Mouse (Mus musculus): ENCODE results near the gene Cdkn1b.

The Cdkn1b gene

GRCm38 (mm10) chr6:134903368-134903767, 16.8 kb upstream of the Cdkn1b start:
- no peak for DNase-seq (ENCODE audit: low spot score)

DNA sequence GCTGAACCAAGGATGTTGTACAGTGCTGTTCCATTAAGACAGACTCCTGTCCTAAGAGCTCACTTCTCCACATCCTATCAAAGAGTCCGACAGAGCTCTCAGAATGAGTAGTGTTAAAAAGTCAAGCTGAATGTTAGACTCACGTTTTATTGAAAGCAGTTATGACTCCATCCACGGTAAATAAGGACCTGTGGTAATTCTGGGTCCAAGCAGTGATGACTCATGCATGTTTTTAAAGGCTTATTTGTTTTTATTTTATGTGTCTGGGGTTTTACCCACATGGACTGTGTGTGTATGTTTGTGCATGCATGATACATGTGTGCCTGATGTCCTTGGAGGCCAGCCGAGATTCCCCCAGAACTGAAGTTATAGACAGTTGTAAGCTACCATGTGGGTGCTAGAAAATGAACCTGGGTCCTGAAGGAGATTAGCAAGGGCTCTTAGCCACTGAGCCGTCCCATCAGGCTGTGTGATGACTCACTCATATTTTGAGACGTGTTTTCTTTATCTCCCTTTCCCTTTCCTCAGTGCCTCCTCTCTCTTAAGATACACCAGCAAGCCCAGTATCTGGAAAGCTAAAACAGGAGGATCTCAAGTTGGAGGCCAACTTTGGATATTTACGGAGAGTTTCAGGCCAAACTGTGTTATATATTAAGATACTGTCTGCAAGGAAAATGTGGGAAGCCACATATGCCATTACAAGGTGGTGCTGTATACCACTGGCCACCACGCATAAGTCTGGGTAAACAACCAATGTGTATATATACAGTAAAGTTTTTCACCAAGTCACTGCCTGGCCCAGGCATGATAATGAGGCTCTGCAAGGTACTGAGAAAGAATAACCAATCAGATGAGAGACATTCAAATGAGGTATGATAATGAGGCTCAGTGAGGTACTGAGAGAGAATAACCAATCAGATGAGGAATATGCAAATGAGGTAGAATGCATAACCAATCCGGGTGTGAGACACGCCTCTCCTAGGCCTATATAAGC, 16.0 kb upstream of the Cdkn1b start:
- no peak for DNase-seq (ENCODE audit: low spot score)

DNA sequence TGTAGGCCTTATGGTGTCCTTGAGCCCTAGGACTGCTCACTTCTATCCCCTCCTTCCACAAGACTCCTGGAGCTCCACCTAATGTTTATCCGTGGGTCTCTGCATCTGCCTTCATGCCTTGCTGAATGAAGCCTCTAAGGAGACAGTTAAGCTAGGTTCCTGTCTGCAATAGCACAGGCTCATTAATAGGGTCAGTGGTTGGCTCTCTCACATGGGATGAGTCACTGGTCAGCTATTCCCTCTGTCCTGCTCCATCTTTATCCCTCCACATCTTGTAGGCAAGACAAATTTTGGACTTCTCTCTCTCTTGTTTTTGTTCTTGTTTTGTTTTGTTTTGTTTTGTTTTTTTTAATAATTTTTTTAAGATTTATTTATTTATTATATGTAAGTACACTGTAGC, 14.4 kb upstream of the Cdkn1b start:
- DNase-seq (ENCODE audit: low spot score) = no peak

DNA sequence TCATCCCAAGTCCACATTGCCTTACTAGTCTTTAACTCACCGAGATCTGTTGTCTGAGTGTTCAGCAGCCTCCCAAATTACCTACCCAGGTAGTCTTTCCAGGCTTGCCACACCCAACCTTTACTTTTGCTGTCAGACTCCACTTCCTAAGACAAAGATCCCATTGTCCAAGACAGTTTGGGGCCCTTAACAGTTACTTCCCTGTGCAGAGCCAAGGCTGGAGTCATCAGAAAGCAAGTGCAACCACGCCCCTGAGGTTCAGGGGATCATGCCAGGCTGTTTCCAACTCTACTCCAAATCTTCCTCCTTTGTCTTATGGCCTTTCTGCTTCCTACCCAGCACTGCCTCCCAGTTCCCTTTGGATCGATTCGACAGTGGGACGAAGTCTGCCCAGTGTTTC, 5.7 kb upstream of the Cdkn1b start:
- DNase-seq (ENCODE audit: low spot score) = no peak

DNA sequence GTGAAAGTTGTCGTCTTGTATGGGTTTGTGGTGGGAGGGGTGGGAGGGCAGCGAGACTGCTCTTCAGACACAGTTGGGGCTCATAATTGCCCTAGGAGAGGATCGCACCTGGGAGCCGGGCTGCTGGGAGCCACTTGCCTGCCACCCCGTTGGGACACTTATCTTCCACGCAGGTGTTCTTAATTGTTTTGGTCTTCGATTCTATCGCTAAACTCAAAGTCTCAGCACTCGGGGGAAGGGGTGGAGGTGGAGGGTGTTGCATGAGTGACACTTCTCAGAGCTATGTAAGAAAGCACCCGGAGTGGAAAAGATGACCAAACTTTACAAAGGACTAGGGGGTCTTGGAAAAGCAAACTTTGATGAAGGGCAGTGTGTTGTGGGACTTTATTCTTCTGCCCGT, 3.6 kb upstream of the Cdkn1b start:
- no peak for DNase-seq (ENCODE audit: low spot score)

GRCm38 (mm10) chr6:134917087-134917486, 3.1 kb upstream of the Cdkn1b start:
- DNase-seq (ENCODE audit: low spot score) = peak; percentile 60

DNA sequence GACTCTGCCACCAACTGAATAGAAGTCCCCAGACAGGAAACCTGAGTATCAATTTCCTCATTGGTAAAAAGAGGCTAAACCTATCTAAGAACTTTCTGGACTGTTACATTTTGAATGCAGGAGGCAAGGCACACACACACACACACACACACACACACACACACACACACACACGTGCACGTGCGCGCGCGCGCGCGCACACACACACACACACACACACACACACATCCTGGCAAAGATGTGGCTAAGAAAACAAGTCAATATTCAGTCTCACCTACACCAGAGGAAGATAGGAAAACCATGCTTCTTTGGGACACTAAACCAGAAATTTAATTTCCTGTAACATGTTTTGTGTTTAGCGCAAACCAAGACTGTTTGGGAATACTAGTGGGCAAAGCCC, 1.4 kb upstream of the Cdkn1b start:
- DNase-seq (ENCODE audit: low spot score) = no peak

- no peak for DNase-seq (ENCODE audit: low spot score)
These were observed 551 bp upstream of the Cdkn1b start for GRCm38 (mm10) chr6:134919511-134920189.

- DNase-seq (ENCODE audit: low spot score) = peak; percentile 67
These were observed 953 bp downstream of the Cdkn1b start for GRCm38 (mm10) chr6:134921014-134921694.

DNA sequence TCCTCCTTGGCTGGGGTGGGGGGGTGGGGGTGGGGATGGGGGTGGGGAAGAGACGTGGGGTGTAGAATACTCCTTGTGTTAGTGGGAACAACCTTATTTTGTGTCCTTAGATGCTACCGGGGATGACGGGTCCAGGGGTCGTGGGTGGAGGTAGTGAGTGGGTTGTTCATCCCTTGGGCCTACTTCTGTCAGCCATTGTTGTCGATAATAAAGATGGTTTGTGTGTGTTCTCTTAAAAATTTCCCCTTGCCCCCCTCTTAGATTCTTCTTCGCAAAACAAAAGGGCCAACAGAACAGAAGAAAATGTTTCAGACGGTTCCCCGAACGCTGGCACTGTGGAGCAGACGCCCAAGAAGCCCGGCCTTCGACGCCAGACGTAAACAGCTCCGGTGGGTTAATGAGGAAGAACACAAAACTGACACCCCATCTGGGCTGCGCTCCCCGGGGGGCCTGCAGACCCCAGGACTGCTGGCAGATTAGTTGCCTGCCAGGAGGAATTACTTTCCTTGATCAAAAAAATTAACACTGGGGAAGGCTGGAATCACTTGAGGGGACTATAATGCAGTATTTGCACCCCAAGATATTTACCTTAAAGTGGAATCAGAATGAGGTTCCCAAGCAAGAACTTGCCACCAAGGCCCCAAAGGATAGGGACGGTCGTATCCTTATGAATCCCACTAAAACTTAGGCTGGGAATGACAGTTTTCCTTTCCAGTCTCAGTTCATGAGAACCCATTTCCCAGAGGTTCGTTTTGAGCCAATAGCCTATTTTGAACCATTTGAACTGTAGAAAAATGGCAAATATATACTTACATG, 1.7 kb downstream of the Cdkn1b start:
- DNase-seq (ENCODE audit: low spot score) = no peak

- no peak for DNase-seq (ENCODE audit: low spot score)
These were observed 2.5 kb downstream of the Cdkn1b start for GRCm38 (mm10) chr6:134922511-134923195.

GRCm38 (mm10) chr6:134923670-134924069, 3.5 kb downstream of the Cdkn1b start:
- DNase-seq (ENCODE audit: low spot score) = no peak

DNA sequence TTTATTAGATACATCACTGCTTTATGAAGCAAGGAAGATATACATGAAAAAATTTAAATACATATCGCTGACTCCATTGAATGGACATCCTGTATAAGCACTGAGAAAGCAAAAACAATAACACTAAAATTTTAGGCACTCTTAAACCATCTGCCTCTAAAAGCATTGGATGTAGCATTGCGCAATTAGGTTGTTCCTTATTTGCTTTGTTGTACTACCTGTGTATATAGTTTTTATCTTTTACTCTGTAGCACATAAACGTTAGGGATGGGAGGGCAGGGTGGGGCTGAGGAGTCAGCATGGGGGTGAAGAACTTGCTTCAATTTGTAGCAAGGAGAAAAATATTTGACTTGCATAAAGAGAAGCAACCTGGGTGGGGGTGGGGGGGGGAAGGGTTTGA, 4.1 kb downstream of the Cdkn1b start:
- no peak for DNase-seq (ENCODE audit: low spot score)

DNA sequence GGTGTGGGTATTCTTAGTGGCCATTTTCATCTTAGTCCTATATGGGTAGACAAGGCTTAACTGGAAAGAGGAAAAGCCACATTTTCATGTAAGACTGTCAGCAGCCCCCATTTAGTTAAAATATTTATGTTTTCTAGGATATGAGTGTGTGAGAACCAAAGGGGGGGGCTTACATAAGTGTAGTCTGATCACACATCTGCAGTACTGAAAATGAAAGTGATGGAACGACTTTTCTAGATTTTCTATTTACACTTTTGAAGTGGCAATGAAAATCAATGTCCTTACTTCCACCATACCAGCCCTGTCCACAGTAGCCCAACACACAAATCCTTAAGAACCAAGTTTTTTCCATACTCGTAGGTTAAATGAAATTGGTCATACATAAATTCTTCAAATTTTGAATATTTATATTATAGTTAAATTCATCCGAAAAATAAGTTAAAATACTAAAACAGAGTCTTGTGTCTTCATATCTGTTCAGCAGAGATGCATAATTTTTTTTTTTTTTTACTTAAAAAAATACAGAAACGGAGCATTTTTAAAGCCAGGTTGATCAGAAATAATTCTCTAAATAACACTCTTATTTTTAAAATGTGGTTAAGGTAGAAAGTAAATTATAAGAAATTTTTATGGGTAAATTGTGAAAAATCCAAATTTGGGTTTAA, 5.6 kb downstream of the Cdkn1b start:
- no peak for DNase-seq (ENCODE audit: low spot score)

DNA sequence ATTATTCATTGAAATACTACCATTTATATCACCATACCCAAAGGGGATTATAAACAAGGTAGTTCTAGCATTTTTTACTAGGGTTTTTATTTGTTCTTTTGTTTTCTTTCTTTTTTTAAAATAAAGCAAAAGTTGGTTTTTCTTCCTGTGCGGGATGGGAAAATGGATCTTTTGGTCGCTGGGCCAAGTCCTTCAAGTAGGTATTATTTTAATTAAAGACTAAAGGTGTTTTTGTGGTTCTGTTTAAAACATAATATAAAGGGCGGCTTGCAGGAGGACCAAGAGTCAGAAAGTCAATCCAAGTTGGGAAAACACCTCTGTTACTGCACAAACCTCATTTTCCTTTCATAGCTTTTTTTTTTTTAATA, 6.1 kb downstream of the Cdkn1b start:
- DNase-seq (ENCODE audit: low spot score) = no peak

DNA sequence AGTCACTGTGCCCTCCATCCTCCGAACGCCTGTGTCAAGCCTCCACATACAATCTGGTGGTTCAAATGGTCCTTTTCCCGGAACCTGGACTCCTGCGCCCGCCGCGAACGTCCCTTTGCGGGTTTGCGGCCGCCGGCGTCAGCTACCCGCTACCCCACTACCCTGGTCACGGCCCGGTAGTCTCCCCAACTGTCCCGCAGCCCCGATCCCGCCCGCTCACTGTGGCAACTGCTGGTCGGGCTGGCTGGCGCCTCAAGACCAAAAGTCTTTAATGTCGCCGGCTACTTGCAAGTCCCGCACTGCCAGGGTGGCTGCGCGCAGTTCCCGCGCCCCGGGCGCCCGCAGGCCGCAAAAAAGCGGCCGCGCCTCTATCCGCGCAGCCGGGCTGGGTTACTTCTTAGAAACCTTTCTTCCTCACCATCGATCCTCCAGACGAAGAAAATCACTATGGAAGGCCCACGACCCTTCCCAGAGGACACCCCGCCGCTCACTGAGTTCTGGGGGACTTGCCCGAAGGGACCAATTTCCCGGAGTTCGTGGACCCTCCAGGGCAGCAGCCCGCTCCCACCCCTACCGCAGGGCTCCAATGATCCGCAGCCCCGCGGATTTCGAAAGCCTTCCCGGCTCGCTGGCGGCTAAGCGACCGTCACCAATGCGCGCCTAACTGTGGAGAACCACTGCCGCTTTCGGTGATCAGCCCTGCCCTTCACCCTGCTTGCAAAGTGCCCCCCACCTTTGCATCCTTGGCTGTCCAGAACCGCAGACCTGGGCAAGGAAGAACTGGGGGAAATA, 6.8 kb downstream of the Cdkn1b start:
- peak; percentile 72 for DNase-seq (ENCODE audit: low spot score)

GRCm38 (mm10) chr6:134927595-134928095, 7.4 kb downstream of the Cdkn1b start:
- DNase-seq (ENCODE audit: low spot score) = no peak

DNA sequence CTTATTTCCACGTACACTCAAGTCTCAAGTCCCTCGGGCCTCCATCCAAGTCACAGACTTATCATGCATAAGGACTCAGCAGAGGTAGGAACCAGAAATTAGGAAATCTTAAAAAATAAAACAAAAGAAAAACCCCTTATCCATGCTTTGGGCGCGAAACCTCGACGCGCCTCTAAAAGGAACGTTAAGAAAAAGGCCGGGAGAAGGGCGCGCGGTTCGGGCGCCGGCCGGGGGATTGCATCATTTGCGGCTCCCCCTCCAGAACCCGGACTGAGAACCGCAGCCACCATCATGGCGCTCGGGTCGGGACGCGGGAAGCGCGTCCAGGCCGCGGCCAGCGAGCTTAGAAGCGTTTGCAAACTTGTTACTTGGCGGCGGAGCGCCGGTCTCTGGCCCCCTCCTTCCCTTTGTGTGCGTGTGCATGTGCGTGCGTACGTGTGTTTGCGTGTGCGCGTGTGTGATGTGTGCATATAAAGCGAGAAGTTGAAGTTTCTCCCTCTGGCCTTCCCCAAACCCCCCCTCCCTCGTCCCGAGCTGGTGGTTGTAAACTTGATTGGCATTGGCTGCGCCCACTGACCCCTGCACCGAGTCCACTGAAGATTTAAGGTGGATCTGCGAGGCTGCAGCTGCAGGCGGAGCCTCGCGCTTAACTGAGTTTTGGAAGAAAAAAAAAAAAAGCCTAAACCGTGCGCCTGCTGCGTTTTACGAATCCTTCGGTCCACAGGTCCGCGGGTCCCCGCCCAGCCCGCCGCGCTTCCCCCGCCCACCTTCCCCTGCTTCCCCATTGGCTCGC, 8.1 kb downstream of the Cdkn1b start:
- DNase-seq (ENCODE audit: low spot score) = peak; percentile 83

- no peak for DNase-seq (ENCODE audit: low spot score)
These were observed 8.7 kb downstream of the Cdkn1b start for GRCm38 (mm10) chr6:134928889-134929310.
